ENCODE assay signal across 12 mouse cellular contexts in genomic region chr19:16015191-16015968, GRCm38 (mm10). TPM values are rescaled to one million over a fixed set of nuclear protein-coding genes. Genes with fewer than 3 reads are reported as not detected.
DNase-seq lines count a peak whose midpoint lies in the region; ATAC-seq and TF ChIP-seq lines count a peak whose summit lies in the region.
"Had no signal": no experiment of that assay in that cellular context is flagged by ENCODE, and none has a peak within 500 bp of the region (broad histone marks: within the 10 kb centered on the region; RNA-seq: fewer than 3 reads in every experiment).

No protein-coding gene starts in this region.

- H3K4me2 ChIP-seq in kidney, embryonic 16.5 days (replicated peaks; ENCODE audit: low read depth, low read length): no peak overlapping the region
- no peak overlapping the region for H3K4me2 ChIP-seq in CH12.LX (ENCODE audit: insufficient read depth, low read depth, poor library complexity, severe bottlenecking)
- H3K4me2 ChIP-seq: limb, embryonic 15.5 days had no signal

- no peak overlapping the region for H3K9ac ChIP-seq in kidney, embryonic 16.5 days (replicated peaks; ENCODE audit: low read length)
- no peak overlapping the region for H3K9ac ChIP-seq in CH12.LX (ENCODE audit: insufficient read depth, low read depth)
- H3K9ac ChIP-seq: limb, embryonic 15.5 days had no signal

- dilution Hi-C loops in CH12.LX (cut with MboI; ENCODE audit: extremely low pct_ligation_motif_present, extremely low pct_unique_long_range_greater_than_20kb, low sequenced_read_pairs): no loop called here

- TF ChIP-seq CTCF in CH12.LX (conservative IDR thresholded peaks at IDR 0.05 in 1 of 2, IDR thresholded peaks at IDR 0.05 in 1 of 2; ENCODE audit: low read depth in 2 of 2, low read length in 2 of 2): no peak

- no peaks in the 10 kb centered on the region for H3K36me3 ChIP-seq in kidney, embryonic 16.5 days (ENCODE audit: insufficient read depth, low read length)
- H3K36me3 ChIP-seq in CH12.LX (replicated peaks in 1 of 2; ENCODE audit: control insufficient read depth in 1 of 2, insufficient read depth in 1 of 2, low read length in 1 of 2) (no peaks in the 10 kb centered on the region), macrophage (ENCODE audit: inconsistent target) (no peaks in the 10 kb centered on the region)
- H3K36me3 ChIP-seq: limb, embryonic 15.5 days had no signal

- no peak for ATAC-seq in kidney, embryonic 16.5 days (ENCODE audit: low FRiP score, low TSS enrichment)
- no peak for ATAC-seq in cerebellum, adult (ENCODE audit: insufficient number of reproducible peaks, low FRiP score, low TSS enrichment)
- ATAC-seq: forebrain, embryonic 14.5 days had no signal

- TF ChIP-seq POLR2A in CH12.LX (IDR thresholded peaks at IDR 0.05; ENCODE audit: low read depth, low read length): no peak

- H3K4me1 ChIP-seq in kidney, embryonic 16.5 days (ENCODE audit: insufficient read depth, low read length): no peaks in the 10 kb centered on the region
- peaks cover 6 to 16% of the 10 kb centered on the region in 2 experiments for H3K4me1 ChIP-seq in CH12.LX (ENCODE audit: control insufficient read depth in 1 of 2, insufficient read depth in 2 of 2)
- no peaks in the 10 kb centered on the region for H3K4me1 ChIP-seq in brown adipose tissue, adult 24 weeks (ENCODE audit: control insufficient read depth, insufficient read depth, insufficient read length, low read length)
- H3K4me1 ChIP-seq: limb, embryonic 15.5 days had no signal

- 0 out of 2 replicates have a peak overlapping the region, but pooled peaks have one; percentile 29 for H3K27ac ChIP-seq in kidney, embryonic 16.5 days (ENCODE audit: low read length)
- H3K27ac ChIP-seq in CH12.LX (ENCODE audit: insufficient read depth, low read depth) (no peak overlapping the region), macrophage (peak overlapping the region; percentile 97)
- peak overlapping the region; percentile 70 for H3K27ac ChIP-seq in brown adipose tissue, adult 24 weeks (replicated peaks; ENCODE audit: low read depth, low read length)
- H3K27ac ChIP-seq: limb, embryonic 15.5 days had no signal

- H3K27me3 ChIP-seq in kidney, embryonic 16.5 days (ENCODE audit: insufficient read depth, low read length): no peaks in the 10 kb centered on the region
- no peaks in the 10 kb centered on the region for H3K27me3 ChIP-seq in CH12.LX (replicated peaks)
- H3K27me3 ChIP-seq: limb, embryonic 15.5 days had no signal

- H3K9me3 ChIP-seq in kidney, embryonic 16.5 days (ENCODE audit: low read length): no peaks in the 10 kb centered on the region
- H3K9me3 ChIP-seq in CH12.LX (replicated peaks; ENCODE audit: low read length): no peaks in the 10 kb centered on the region
- H3K9me3 ChIP-seq: limb, embryonic 15.5 days had no signal

- H3K79me2 ChIP-seq in CH12.LX (replicated peaks; ENCODE audit: control insufficient read depth, extremely low read depth, insufficient read depth, poor library complexity, severe bottlenecking) (no peaks in the 10 kb centered on the region), macrophage (ENCODE audit: inconsistent target) (no peaks in the 10 kb centered on the region)

- no peak for TF ChIP-seq RAD21 in CH12.LX (IDR thresholded peaks at IDR 0.05; ENCODE audit: low read depth, low read length)

- in situ Hi-C loops in CH12.LX (cut with MboI; ENCODE audit: low pct_ligation_motif_present, low pct_unique_long_range_greater_than_20kb, low sequenced_read_pairs): no loop called here

- no peak overlapping the region for H3K4me3 ChIP-seq in kidney, embryonic 16.5 days (ENCODE audit: low read length)
- H3K4me3 ChIP-seq in CH12.LX (replicated peaks in 1 of 3; ENCODE audit: low read depth in 2 of 3, low read length in 2 of 3, poor library complexity in 1 of 3) (no peak overlapping the region), macrophage (ENCODE audit: inconsistent target) (no peak overlapping the region)
- H3K4me3 ChIP-seq in brown adipose tissue, adult 24 weeks (ENCODE audit: insufficient read depth, low read depth, low read length): no peak overlapping the region
- H3K4me3 ChIP-seq: limb, embryonic 15.5 days had no signal

- TF ChIP-seq EP300 in CH12.LX (IDR thresholded peaks at IDR 0.05; ENCODE audit: low read length): peak; percentile 94

- DNase-seq in kidney, postnatal 36 days: no peak
- peak; percentile 49 for DNase-seq in CH12.LX (ENCODE audit: extremely low read depth)
- DNase-seq in embryo, embryonic 10.5 days (ENCODE audit: low spot score): no peak
- no peak for DNase-seq in kidney, adult 11 months
- DNase-seq: adrenal gland, postnatal 14 days; thymus, postnatal 14 days had no signal

- 66% methylated on average over 10 of the region's 10 CpGs for WGBS in kidney, embryonic 16.5 days
- WGBS in macrophage (ENCODE audit: missing documents): 0% methylated on average over 10 of the region's 10 CpGs

TF ChIP-seq in CH12.LX, 34 proteins besides CTCF, POLR2A, EP300 and RAD21:
- TF ChIP-seq MEF2A (IDR thresholded peaks at IDR 0.05; ENCODE audit: borderline replicate concordance, low read depth, low read length): peak; percentile 39; the same call in 1 of the 2 replicates
- no peak for TF ChIP-seq ZMIZ1 (IDR thresholded peaks at IDR 0.05; ENCODE audit: low read depth, low read length)
- no peak for TF ChIP-seq TBP (conservative IDR thresholded peaks at IDR 0.05; ENCODE audit: low read depth, low read length)
- peak; percentile 47; the same call in 1 of the 2 replicates for TF ChIP-seq TCF12 (IDR thresholded peaks at IDR 0.05; ENCODE audit: low read depth, low read length)
- TF ChIP-seq KAT2A (IDR thresholded peaks at IDR 0.05; ENCODE audit: insufficient replicate concordance, low read length): no peak
- no peak for TF ChIP-seq ZC3H11A (IDR thresholded peaks at IDR 0.05; ENCODE audit: low read depth, low read length)
- TF ChIP-seq USF2 (conservative IDR thresholded peaks at IDR 0.05; ENCODE audit: low read depth, low read length): no peak
- TF ChIP-seq BHLHE40 (IDR thresholded peaks at IDR 0.05; ENCODE audit: low read depth, low read length): peak; percentile 48; the same call in 1 of the 2 replicates
- TF ChIP-seq USF1 (IDR thresholded peaks at IDR 0.05; ENCODE audit: low read depth, low read length): no peak
- TF ChIP-seq CHD2 (IDR thresholded peaks at IDR 0.05; ENCODE audit: low read length): 0 out of 2 replicates have a peak, but pooled peaks have one; percentile 18
- TF ChIP-seq ZKSCAN1 (IDR thresholded peaks at IDR 0.05; ENCODE audit: borderline replicate concordance, low read depth, low read length): no peak
- TF ChIP-seq MAX (IDR thresholded peaks at IDR 0.05; ENCODE audit: low read length): no peak
- TF ChIP-seq JUND (conservative IDR thresholded peaks at IDR 0.05; ENCODE audit: low read depth, low read length): 0 out of 2 replicates have a peak, but pooled peaks have one; percentile 13
- 0 out of 2 replicates have a peak, but pooled peaks have one; percentile 44 for TF ChIP-seq MAFK (IDR thresholded peaks at IDR 0.05; ENCODE audit: insufficient replicate concordance, low read length)
- TF ChIP-seq IRF4 (IDR thresholded peaks at IDR 0.05; ENCODE audit: low read depth, low read length): peak; percentile 94
- TF ChIP-seq ZNF384 (IDR thresholded peaks at IDR 0.05; ENCODE audit: low read depth, low read length): peak; percentile 88
- 0 out of 2 replicates have a peak, but pooled peaks have one; percentile 20 for TF ChIP-seq ETS1 (conservative IDR thresholded peaks at IDR 0.05; ENCODE audit: low read depth, low read length)

RNA-seq across cellular contexts. Expression of gene Cep78, which starts 30.6 kb away (rescaled TPM):
- polyA plus RNA-seq in kidney, embryonic 16.5 days (2015; fragmentation: Nextera tagmentation; extraction: Ambion mirVana): 25.4 and 27.4 TPM in 2 replicates
- total RNA-seq in CH12.LX (2012; rRNA removed): 9.9 and 10.2 TPM in 2 replicates
- total RNA-seq in CH12.LX (2014; rRNA removed): 18.3 and 19.2 TPM in 2 replicates
- 11.7 and 12.2 TPM in 2 replicates for polyA plus RNA-seq in CH12.LX (2012; ENCODE audit: insufficient read length, low read depth)
- polyA plus RNA-seq in brown adipose tissue, adult 24 weeks (2012; ENCODE audit: insufficient read depth, insufficient read length, missing spikeins): 2.2 and 4.6 TPM in 2 replicates
- 10 to 100 TPM in 15 of 26 experiments, 1 to 10 TPM in 11; 1.8 to 18.8 (median 12.6) TPM for total RNA-seq in macrophage (2018; cell fraction: chromatin; rRNA removed)
- total RNA-seq in macrophage (2018; cell fraction: cytosol; rRNA removed): 1 to 10 TPM; 1.3 to 4.7 (median 3.9) TPM
- 10 to 100 TPM in 5 of 26 experiments, 1 to 10 TPM in 21; 1.4 to 21.6 (median 7.9) TPM for total RNA-seq in macrophage (2018; cell fraction: nucleus; rRNA removed)
- 3.4 to 7.0 TPM (median 4.7 TPM) in 3 replicates for polyA plus RNA-seq in macrophage (2018)
